Mouse (Mus musculus) A20 (cell line): ENCODE results near the gene Etv1.
"Not testable (repeated sequence)": the region's sequence is repeated elsewhere in the genome, so short reads cannot be mapped to it uniquely, and the experiment has no call there.

Experiments
- DNase-seq: peaks from one replicate; pipeline ENCODE4 v3.0.0-alpha.2; 2011; ENCODE audit warnings: low read depth, low spot score

Gene Etv1

GRCm38 (mm10) chr12:38818320-38818719, 39.1 kb downstream of the Etv1 start:
- DNase-seq: no peak

DNA sequence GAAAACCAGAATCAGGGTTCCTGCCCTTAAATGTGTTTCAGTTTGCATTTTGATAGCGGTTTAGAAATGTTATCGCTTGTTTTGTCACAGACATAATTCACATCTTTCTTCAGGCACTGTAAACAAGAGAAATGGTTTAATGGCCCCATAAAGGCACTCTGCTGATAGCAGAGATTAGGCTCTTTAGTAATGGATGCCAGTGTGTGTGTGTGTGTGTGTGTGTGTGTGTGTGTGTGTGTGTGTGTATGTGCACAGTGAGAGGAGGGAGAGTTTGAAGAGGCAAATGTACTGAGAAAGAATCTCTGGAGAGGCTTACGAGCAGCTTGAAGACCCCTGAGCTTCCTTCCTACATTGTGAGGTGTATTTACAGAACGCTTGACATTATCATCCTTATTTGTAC, 41.5 kb downstream of the Etv1 start:
- DNase-seq: no peak

GRCm38 (mm10) chr12:38824405-38824804, 45.2 kb downstream of the Etv1 start:
- no peak for DNase-seq

DNA sequence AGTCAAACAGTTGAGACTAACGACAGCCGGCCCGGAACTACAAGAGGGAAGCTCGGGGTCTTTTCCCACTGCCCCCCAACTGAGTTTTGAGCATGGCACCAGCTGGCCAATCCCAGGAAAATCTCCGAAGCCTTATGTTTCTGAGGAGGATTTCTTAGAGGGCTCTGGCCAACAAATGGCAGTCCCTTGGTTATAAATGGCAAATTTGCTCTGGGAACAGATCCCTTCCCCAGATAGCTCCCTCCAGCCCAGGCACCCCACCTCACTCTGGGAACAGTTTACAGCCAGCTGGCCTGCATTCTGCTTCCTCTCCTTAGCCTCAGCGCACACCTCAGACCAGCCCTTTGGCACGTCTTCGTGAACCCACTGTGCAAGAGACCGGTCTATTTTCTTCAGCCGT, 53.8 kb downstream of the Etv1 start:
- DNase-seq: no peak

DNA sequence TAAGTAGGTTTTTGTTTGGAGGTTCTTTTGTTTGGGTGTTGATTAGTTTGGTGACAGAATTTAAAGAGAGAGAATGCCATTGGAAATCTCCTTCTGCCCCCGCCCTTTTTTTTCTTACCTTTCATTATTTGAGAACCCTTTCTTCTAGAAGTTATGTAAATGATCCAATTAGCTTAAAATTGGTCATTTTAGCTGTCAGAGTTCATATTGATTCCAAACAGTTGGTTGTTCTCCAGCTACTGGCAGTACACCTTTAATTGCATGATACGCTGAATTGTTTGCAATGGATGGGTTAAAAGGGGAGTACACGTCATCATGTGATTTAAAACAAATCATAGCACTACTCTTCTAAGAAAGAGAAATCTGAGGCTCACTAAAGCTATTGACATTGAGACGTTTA, 55.4 kb downstream of the Etv1 start:
- DNase-seq: no peak

GRCm38 (mm10) chr12:38834986-38835385, 55.8 kb downstream of the Etv1 start:
- DNase-seq: not testable (repeated sequence)

- DNase-seq: no peak
Measured at GRCm38 (mm10) chr12:38843801-38844295, 64.7 kb downstream of the Etv1 start.

DNA sequence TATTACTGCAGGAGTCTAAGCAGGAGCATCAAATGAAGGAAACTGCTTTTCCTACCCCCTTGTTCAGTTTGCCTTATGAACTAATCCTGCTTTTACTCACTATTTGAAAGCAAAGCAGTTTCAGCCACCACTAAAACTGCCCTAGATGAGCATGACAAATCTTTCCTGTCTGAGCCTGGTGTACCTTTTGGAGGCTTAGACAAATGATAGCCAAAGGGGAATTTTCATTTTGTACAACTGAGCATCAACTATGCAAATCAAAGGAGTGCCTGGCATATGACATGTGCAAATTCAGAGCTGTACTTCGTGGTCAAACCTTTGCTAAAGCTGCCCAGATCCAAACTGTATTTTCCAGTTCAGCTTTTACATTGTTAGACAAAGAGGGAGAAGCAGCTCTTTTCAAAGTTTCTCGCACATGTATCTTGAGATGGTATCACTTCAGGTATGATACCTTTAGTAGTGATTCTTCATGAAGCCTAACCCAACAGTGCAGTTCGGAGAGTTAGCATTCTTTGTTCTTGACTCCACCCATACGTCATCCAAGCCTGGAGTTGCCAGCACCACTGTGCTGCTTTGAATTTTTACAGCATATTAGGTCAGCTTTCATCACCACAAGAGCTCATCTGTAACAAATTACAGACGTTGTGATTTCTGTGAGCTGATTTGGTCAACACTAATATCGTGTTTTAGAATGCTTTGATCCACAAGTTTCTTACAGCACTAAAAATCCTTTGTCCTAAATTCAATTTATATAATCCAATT, 68.5 kb downstream of the Etv1 start:
- no peak for DNase-seq

DNA sequence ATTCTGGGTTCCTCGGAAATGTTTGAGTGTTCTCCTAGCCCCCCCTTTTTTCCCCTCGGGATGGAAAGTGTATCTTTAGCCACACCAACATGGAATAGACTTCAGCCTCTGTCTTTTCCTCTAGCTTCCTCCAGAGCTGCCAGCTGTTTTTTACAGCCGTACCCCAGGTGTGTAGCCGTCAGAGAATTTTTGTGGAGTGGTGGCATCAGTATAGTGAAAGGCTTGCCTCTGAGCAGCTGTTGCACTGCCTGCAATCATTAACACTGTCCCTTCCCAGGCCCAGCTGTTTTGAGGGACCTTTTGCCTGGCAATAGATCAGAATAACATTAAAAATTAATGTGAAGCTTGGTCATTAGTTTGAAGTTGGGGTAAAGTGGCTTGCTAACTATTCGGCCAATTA, 70.8 kb downstream of the Etv1 start:
- no peak for DNase-seq

DNA sequence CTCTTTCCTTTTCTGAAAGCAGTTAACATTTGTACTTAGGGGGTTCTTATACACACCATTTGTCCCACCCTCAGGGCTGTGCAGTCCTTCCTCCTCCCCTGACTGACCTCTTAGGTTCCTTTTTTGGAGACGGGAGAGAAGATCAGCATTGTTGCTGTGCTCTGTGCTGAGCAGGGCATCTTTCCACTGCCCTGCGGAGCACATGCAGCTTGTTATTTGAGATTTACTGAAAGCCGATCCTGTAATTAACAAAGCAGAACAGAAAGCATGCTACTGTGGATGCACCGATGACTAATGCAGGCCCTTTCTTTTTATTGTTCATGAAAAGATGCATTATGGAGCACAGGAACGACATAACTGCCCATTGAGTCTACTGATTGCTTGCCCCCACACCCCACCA, 75.1 kb downstream of the Etv1 start:
- DNase-seq: no peak

- no peak for DNase-seq
Measured at GRCm38 (mm10) chr12:38854751-38855150, 75.6 kb downstream of the Etv1 start.

GRCm38 (mm10) chr12:38859675-38860074, 80.5 kb downstream of the Etv1 start:
- no peak for DNase-seq

DNA sequence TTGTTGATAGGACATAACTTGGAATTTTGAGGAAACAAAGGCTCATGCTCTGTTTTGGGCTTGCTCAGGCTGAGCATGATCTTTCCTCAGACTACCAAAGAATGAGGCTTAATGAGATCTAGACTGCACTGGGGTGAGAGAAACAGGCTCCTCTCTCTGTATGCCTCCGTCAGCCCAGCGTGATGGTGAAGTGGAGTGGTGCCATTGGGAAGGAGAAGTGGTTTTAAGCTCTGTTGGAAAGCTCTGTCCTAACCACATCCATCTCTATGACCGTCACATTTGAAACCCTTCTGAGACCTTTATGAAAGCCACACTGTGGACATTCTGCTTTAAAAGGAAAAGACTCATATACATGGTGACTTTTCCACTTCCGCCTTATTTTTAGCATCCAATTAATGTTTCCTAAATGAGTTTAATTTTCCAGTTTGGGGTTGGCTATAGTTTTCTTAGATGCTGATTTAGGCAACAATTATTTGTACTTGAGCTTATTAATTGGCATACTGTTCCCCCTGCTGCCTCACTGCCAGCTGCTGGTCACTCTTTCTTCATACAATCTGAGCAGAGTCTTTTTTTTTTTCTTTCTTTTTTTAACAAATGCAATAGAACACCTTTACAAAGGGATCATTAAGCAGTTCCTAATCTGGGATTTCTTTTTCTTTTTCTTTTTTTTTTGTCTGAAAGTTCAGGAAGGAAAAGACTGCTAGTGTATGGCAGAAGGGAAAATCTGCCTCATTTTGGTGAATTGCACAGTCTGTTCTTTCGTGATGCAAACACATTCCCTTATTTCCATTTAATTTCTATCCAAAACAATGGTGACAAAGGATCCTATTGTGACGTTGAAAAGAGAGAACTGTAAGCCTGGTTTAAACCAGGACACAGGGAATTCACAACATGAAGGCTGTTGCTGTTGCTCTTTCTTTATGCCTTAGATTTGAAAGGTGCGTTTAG, 81.3 kb downstream of the Etv1 start:
- no peak for DNase-seq

DNA sequence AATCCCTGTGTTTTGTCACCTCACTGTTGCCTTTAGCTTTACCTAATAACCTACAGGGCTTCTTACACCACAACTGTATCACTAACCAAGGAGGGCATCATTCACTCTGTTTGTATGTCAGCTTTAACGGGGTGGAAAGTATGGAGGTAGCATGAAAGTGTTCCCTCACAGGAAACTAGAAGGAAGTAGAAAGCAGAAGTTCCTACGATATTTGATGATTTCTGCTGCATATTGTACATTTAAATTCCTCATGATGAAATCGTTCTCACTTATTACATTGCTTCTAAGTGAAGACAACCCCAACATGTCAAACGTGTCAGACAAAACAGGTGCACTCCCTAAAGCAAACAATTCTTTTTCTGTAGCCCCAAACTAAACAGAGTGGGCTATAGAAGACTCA, 84.2 kb downstream of the Etv1 start:
- DNase-seq: peak; percentile 56

- peak; percentile 66 for DNase-seq
Measured at GRCm38 (mm10) chr12:38863982-38864828, 85.0 kb downstream of the Etv1 start.

GRCm38 (mm10) chr12:38874470-38874995, 95.4 kb downstream of the Etv1 start:
- no peak for DNase-seq

DNA sequence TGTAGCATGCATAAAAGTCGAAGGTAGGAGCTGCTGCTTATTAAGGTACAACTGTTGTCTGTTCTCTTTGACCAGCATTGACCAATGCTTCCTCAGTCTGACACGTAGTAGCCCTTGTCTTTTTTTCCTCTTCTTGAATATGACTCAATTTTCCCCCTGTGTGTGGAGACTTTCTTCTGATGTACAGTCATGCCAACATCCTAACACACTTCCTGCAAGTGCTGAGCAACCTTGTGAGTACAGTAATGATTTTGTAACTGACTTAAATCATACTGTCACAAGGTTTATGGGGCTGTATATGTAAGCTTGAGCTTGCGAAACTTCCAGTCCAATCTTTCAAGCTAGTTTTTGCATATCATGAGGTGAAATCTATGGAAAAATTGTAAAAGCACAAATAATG, 125.3 kb downstream of the Etv1 start:
- DNase-seq: no peak

GRCm38 (mm10) chr12:38906314-38906713, 127.1 kb downstream of the Etv1 start:
- no peak for DNase-seq

GRCm38 (mm10) chr12:38906812-38907211, 127.6 kb downstream of the Etv1 start:
- DNase-seq: no peak

DNA sequence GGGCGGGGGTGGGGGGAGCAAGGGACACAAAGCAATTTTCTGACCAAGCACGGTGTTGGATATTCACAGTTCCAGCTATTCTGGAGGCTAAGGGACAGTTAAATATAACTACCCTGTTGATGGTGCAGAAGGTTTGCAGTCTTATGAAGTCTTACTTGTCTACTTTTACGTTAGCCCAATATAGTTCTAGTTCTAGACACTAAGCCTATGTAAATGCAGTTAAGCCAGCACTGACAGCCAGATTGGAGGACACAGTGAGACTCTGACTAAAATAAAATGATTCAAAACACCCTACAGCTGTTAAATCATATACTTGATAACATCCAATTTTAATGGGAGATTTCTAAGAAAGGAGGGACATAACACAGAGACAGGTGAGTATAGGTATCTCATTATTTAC, 129.8 kb downstream of the Etv1 start:
- DNase-seq: no peak
